Mouse (Mus musculus): Measurements from ENCODE around the gene Tmem150a.

DNA sequence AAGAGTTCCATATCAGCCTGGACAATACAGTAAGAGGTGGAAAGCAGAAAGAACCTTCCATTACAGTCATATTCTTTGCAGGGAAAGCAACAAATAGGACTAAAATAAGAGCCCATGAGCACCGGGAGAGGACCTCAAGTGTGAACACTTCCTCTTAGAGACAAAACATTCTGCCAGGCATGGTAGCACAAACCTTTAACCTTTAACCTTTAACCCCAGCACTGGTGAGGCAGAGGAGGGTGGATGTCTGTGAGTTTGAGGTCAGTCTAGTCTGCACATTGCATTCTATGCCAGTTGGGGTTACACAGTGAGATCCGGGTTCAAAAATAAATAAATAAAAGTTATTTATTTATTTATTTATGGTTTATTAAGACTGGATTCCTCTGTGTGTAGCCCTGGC lies 14.8 kb upstream of the Tmem150a start:
- TF ChIP-seq POLR2A (IDR thresholded peaks at IDR 0.05; ENCODE audit: borderline replicate concordance, low read depth, low read length) (no peak), CTCF (IDR thresholded peaks at IDR 0.05; ENCODE audit: low read depth, low read length) (no peak)
